Mouse (Mus musculus): ENCODE measurements at regions not wholly inside any gene's neighbourhood (a gene's known extent, or its start where the extent isn't known, plus 50 kb on each side); places are given as distances from the start of the nearest gene placed in this dataset.

- no peak for DNase-seq (ENCODE audit: low read depth, low spot score)
These were observed 200.2 kb downstream of the Gadd45g start for GRCm38 (mm10) chr13:52046700-52047099.

GRCm38 (mm10) chr13:52047937-52048336 lies 201.5 kb downstream of the Gadd45g start:
- DNase-seq (ENCODE audit: low read depth, low spot score): no peak

GRCm38 (mm10) chr13:52048777-52049176 lies 202.3 kb downstream of the Gadd45g start:
- no peak for DNase-seq (ENCODE audit: low read depth, low spot score)

GRCm38 (mm10) chr13:52049249-52049648 lies 202.8 kb downstream of the Gadd45g start:
- DNase-seq (ENCODE audit: low read depth, low spot score): no peak

- DNase-seq (ENCODE audit: low read depth, low spot score): no peak
These were observed 209.3 kb downstream of the Gadd45g start for GRCm38 (mm10) chr13:52055741-52056140.

- DNase-seq (ENCODE audit: low read depth, low spot score): no peak
These were observed 211.0 kb downstream of the Gadd45g start for GRCm38 (mm10) chr13:52057456-52057855.

GRCm38 (mm10) chr13:52059756-52060417 lies 213.4 kb downstream of the Gadd45g start:
- DNase-seq (ENCODE audit: low read depth, low spot score): no peak

- no peak for DNase-seq (ENCODE audit: low read depth, low spot score)
These were observed 214.0 kb downstream of the Gadd45g start for GRCm38 (mm10) chr13:52060418-52060870.

GRCm38 (mm10) chr13:52061454-52061853 lies 215.0 kb downstream of the Gadd45g start:
- no peak for DNase-seq (ENCODE audit: low read depth, low spot score)

GRCm38 (mm10) chr13:52061881-52062280 lies 215.4 kb downstream of the Gadd45g start:
- no peak for DNase-seq (ENCODE audit: low read depth, low spot score)

GRCm38 (mm10) chr13:52062576-52062975 lies 216.1 kb downstream of the Gadd45g start:
- no peak for DNase-seq (ENCODE audit: low read depth, low spot score)

GRCm38 (mm10) chr13:52065274-52065673 lies 218.8 kb downstream of the Gadd45g start:
- DNase-seq (ENCODE audit: low read depth, low spot score): no peak

GRCm38 (mm10) chr13:52065720-52066119 lies 219.2 kb downstream of the Gadd45g start:
- DNase-seq (ENCODE audit: low read depth, low spot score): no peak

GRCm38 (mm10) chr13:52067048-52067447 lies 220.6 kb downstream of the Gadd45g start:
- DNase-seq (ENCODE audit: low read depth, low spot score): no peak

GRCm38 (mm10) chr13:52068886-52069439 lies 222.5 kb downstream of the Gadd45g start:
- no peak for DNase-seq (ENCODE audit: low read depth, low spot score)

GRCm38 (mm10) chr13:52069714-52070113 lies 223.2 kb downstream of the Gadd45g start:
- DNase-seq (ENCODE audit: low read depth, low spot score): no peak

- DNase-seq (ENCODE audit: low read depth, low spot score): no peak
These were observed 224.5 kb downstream of the Gadd45g start for GRCm38 (mm10) chr13:52070731-52071663.

GRCm38 (mm10) chr13:52077616-52078015 lies 231.1 kb downstream of the Gadd45g start:
- no peak for DNase-seq (ENCODE audit: low read depth, low spot score)

- no peak for DNase-seq (ENCODE audit: low read depth, low spot score)
These were observed 232.1 kb downstream of the Gadd45g start for GRCm38 (mm10) chr13:52078561-52078960.

GRCm38 (mm10) chr13:52079678-52080246 lies 233.3 kb downstream of the Gadd45g start:
- no peak for DNase-seq (ENCODE audit: low read depth, low spot score)

GRCm38 (mm10) chr13:52083601-52084455 lies 237.3 kb downstream of the Gadd45g start:
- no peak for DNase-seq (ENCODE audit: low read depth, low spot score)
